Mouse (Mus musculus) testis, adult 2 months (tissue): ENCODE data around the gene St7l.

Experiments used
- CTCF ChIP-seq: fragments of 200-500 bp; IDR thresholded peaks from 2 replicates; pipeline ENCODE4 v1.5.1; 2012; ENCODE audit warnings: low read depth, mild to moderate bottlenecking, inconsistent platforms, low read length, moderate library complexity; ENCODE audit not compliant: control insufficient read depth, insufficient read depth, insufficient replicate concordance
- POLR2A ChIP-seq: fragments of 200-500 bp; IDR thresholded peaks from 2 replicates; pipeline ENCODE4 v1.6.1; 2012; ENCODE audit warnings: low read depth, mild to moderate bottlenecking, inconsistent platforms, low read length, moderate library complexity; ENCODE audit not compliant: control insufficient read depth

- TF ChIP-seq CTCF = no peak
- no peak for TF ChIP-seq POLR2A
Observed at GRCm38 (mm10) chr3:104956131-104956581, 92.4 kb downstream of the St7l start.
